Mouse (Mus musculus): ENCODE measurements around the gene Gm20388. TPM values are rescaled to one million over a fixed set of nuclear protein-coding genes. Genes with fewer than 3 reads are reported as not detected.

The Gm20388 gene
- total and polyA plus RNA-seq, 2 experiments from 2014 or later: 51.3 TPM; not detected in 1

DNA sequence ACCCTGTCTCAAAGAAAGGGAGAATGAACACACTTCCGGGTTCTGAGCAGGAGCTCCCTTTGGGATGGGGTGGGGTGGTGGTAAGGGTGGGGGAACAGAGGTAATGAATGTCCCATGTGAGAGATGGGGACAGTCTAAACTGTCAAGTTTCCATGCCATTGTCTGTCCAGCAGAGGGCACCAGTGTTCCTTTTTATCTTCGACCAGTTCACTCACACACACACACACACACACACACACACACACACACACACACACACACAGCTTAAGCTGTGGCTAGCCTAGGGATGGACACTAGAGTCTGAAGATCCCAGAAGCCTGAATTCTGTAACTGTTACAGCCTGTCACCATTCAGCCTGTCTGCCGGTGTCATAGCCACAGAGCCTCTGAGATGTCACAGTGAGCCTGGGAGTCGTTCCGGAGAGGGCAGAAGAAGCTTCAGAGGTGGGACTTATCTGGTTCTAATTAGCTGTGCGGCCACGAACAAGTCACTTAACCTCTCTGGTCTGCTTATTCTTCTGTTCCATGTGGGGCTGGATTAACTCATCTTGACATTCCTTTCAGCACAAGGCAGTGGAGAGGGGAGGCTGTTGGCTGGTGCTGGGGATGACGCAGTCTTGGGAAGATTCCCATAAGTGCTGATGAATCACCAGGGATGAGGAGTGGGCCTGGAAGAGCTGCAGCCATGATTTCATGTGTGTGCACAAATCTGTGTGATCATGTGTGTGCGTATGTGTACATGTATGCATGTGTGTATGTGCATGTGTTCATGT, 910.9 kb downstream of the Gm20388 start:
- H3K9me3 ChIP-seq (ENCODE audit: low read length): no peaks in the 10 kb centered on the region
- H3K4me3 ChIP-seq (ENCODE audit: low read depth, low read length): no peak overlapping the region
- peak; percentile 71 for DNase-seq
- H3K27me3 ChIP-seq (ENCODE audit: insufficient read depth, low read length): no peaks in the 10 kb centered on the region
- no peaks in the 10 kb centered on the region for H3K36me3 ChIP-seq (ENCODE audit: insufficient read depth)
- H3K4me2 ChIP-seq (ENCODE audit: low read depth): no peak overlapping the region
- no peak overlapping the region for H3K27ac ChIP-seq (ENCODE audit: low read depth, low read length)
- 36% methylated on average over 9 of the region's 9 CpGs for WGBS
- H3K4me1 ChIP-seq (ENCODE audit: insufficient read depth): no peaks in the 10 kb centered on the region
- no peak overlapping the region for H3K9ac ChIP-seq
- peak; percentile 84 for TF ChIP-seq CTCF (IDR thresholded peaks at IDR 0.05; ENCODE audit: low read depth)
- peak; percentile 36 for ATAC-seq

- no peaks in the 10 kb centered on the region for H3K4me1 ChIP-seq (ENCODE audit: insufficient read depth)
- H3K9ac ChIP-seq: no peak overlapping the region
- no peak for TF ChIP-seq CTCF (IDR thresholded peaks at IDR 0.05; ENCODE audit: low read depth)
- H3K36me3 ChIP-seq (ENCODE audit: insufficient read depth): no peaks in the 10 kb centered on the region
- no peak overlapping the region for H3K27ac ChIP-seq (ENCODE audit: low read depth, low read length)
- ATAC-seq (no peak), DNase-seq (no peak)
- 37% methylated on average over 6 of the region's 6 CpGs for WGBS
- no peaks in the 10 kb centered on the region for H3K9me3 ChIP-seq (ENCODE audit: low read length)
- no peak overlapping the region for H3K4me2 ChIP-seq (ENCODE audit: low read depth)
- no peak overlapping the region for H3K4me3 ChIP-seq (ENCODE audit: low read depth, low read length)
- H3K27me3 ChIP-seq (ENCODE audit: insufficient read depth, low read length): no peaks in the 10 kb centered on the region
Observed at GRCm38 (mm10) chr8:120823331-120823730, 912.7 kb downstream of the Gm20388 start.

DNA sequence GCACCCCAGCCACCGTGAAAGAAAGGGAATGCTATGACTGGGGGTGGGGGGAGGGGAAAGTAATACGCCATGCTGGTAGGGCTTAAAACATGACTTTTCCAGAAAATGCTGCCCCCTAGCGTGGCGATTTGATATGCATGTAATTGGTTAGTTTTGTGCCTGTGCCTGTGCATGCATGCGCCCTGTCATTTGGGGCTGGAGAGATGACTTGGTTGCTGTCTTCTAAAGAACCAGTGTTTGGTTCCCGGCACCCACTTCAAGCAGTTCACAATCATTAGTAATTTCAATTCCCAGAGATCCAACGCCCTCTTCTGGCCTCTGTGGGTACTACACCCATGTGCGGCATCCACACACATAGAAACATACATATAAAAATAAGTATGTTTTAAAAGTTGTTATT, 913.2 kb downstream of the Gm20388 start:
- ATAC-seq: no peak
- Histone ChIP-seq H3K9ac (no peak overlapping the region), H3K27me3 (ENCODE audit: insufficient read depth, low read length) (no peaks in the 10 kb centered on the region), H3K4me2 (ENCODE audit: low read depth) (no peak overlapping the region), H3K36me3 (ENCODE audit: insufficient read depth) (no peaks in the 10 kb centered on the region), H3K9me3 (ENCODE audit: low read length) (no peaks in the 10 kb centered on the region), H3K4me3 (ENCODE audit: low read depth, low read length) (no peak overlapping the region), H3K4me1 (ENCODE audit: insufficient read depth) (no peaks in the 10 kb centered on the region), H3K27ac (ENCODE audit: low read depth, low read length) (no peak overlapping the region)
- no peak for DNase-seq
- WGBS: 69% methylated on average over 8 of the region's 8 CpGs
- peak; percentile 39; the same call in 1 of the 2 replicates for TF ChIP-seq CTCF (IDR thresholded peaks at IDR 0.05; ENCODE audit: low read depth)

DNA sequence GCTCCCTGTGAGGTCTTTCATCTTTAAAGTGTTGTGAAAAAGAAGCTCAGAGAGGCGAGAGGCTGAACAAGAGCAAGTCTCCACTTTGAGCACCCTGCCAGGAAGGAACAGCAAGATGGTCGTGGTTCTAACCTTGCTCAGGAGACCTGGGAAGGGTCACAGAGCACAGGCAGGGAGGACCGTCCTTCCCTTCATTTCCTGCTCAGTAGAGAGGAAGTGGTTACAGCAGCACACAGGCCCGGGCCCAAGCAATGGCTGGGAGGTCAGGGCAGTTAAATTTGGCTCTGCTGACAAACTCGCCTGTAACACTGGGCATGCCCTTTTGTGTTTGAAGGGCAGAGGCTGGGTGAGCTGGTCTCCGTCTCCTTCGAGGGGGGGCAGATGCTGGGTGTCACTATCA, 914.0 kb downstream of the Gm20388 start:
- H3K36me3 ChIP-seq (ENCODE audit: insufficient read depth): no peaks in the 10 kb centered on the region
- WGBS: 76% methylated on average over 7 of the region's 7 CpGs
- H3K4me1 ChIP-seq (ENCODE audit: insufficient read depth): no peaks in the 10 kb centered on the region
- DNase-seq (no peak), ATAC-seq (no peak)
- no peak overlapping the region for H3K27ac ChIP-seq (ENCODE audit: low read depth, low read length)
- H3K9ac ChIP-seq: no peak overlapping the region
- H3K27me3 ChIP-seq (ENCODE audit: insufficient read depth, low read length): no peaks in the 10 kb centered on the region
- no peak overlapping the region for H3K4me3 ChIP-seq (ENCODE audit: low read depth, low read length)
- no peak for TF ChIP-seq CTCF (IDR thresholded peaks at IDR 0.05; ENCODE audit: low read depth)
- no peaks in the 10 kb centered on the region for H3K9me3 ChIP-seq (ENCODE audit: low read length)
- no peak overlapping the region for H3K4me2 ChIP-seq (ENCODE audit: low read depth)

GRCm38 (mm10) chr8:120828279-120828678, 917.6 kb downstream of the Gm20388 start:
- DNase-seq: no peak
- WGBS: 11% methylated on average over 14 of the region's 14 CpGs
- no peak overlapping the region for H3K4me2 ChIP-seq (ENCODE audit: low read depth)

DNA sequence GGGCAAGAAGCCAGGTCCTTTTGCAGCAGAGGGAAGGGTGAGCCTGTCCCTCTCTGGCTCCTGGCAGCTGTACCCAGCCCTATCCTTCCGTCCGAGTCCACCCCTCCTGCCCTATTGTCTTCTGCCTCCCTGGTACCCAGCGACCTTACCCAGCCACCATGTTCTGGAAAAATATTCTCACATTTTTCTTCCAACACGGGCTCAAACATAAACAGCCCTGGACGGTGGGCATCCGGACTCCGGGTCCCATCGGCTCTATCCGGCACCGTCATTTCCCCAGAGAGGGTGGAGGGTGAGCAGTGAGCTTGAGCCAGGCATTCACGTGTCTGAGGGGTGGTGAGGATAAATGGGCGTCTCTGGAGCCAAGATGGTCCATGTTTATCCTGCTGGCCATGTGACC, 920.0 kb downstream of the Gm20388 start:
- TF ChIP-seq CTCF (IDR thresholded peaks at IDR 0.05; ENCODE audit: low read depth): no peak
- H3K27me3 ChIP-seq (ENCODE audit: insufficient read depth, low read length): no peaks in the 10 kb centered on the region
- H3K9me3 ChIP-seq (ENCODE audit: low read length): no peaks in the 10 kb centered on the region
- DNase-seq: no peak
- no peaks in the 10 kb centered on the region for H3K4me1 ChIP-seq (ENCODE audit: insufficient read depth)
- no peak overlapping the region for H3K4me2 ChIP-seq (ENCODE audit: low read depth)
- H3K27ac ChIP-seq (ENCODE audit: low read depth, low read length): no peak overlapping the region
- no peak overlapping the region for H3K9ac ChIP-seq
- H3K36me3 ChIP-seq (ENCODE audit: insufficient read depth): no peaks in the 10 kb centered on the region
- H3K4me3 ChIP-seq (ENCODE audit: low read depth, low read length): no peak overlapping the region
- ATAC-seq: no peak
- WGBS: 85% methylated on average over 12 of the region's 12 CpGs

More at GRCm38 (mm10) chr8:120828279-120828678, 917.6 kb downstream of the Gm20388 start:
- no peak overlapping the region for H3K4me3 ChIP-seq (ENCODE audit: low read depth, low read length)
- no peak for ATAC-seq
- no peak overlapping the region for H3K27ac ChIP-seq (ENCODE audit: low read depth, low read length)
- no peaks in the 10 kb centered on the region for H3K27me3 ChIP-seq (ENCODE audit: insufficient read depth, low read length)
- H3K36me3 ChIP-seq (ENCODE audit: insufficient read depth): no peaks in the 10 kb centered on the region
- peak; percentile 81 for TF ChIP-seq CTCF (IDR thresholded peaks at IDR 0.05; ENCODE audit: low read depth)
- H3K9ac ChIP-seq: no peak overlapping the region
- H3K4me1 ChIP-seq (ENCODE audit: insufficient read depth): no peaks in the 10 kb centered on the region
- H3K9me3 ChIP-seq (ENCODE audit: low read length): no peaks in the 10 kb centered on the region

GRCm38 (mm10) chr8:120832022-120832421, 921.4 kb downstream of the Gm20388 start:
- 47% methylated on average over 13 of the region's 14 CpGs for WGBS
- H3K9ac ChIP-seq: no peak overlapping the region
- H3K4me1 ChIP-seq (ENCODE audit: insufficient read depth): no peaks in the 10 kb centered on the region
- DNase-seq (no peak), ATAC-seq (no peak)
- no peaks in the 10 kb centered on the region for H3K36me3 ChIP-seq (ENCODE audit: insufficient read depth)
- no peak overlapping the region for H3K4me3 ChIP-seq (ENCODE audit: low read depth, low read length)
- TF ChIP-seq CTCF (IDR thresholded peaks at IDR 0.05; ENCODE audit: low read depth): no peak
- H3K9me3 ChIP-seq (ENCODE audit: low read length): no peaks in the 10 kb centered on the region
- no peak overlapping the region for H3K27ac ChIP-seq (ENCODE audit: low read depth, low read length)
- H3K4me2 ChIP-seq (ENCODE audit: low read depth): no peak overlapping the region
- H3K27me3 ChIP-seq (ENCODE audit: insufficient read depth, low read length): no peaks in the 10 kb centered on the region; the same call in 1 of the 2 replicates

All from forebrain, postnatal 0 days (tissue).